20 mouse cellular contexts compared by ENCODE assay signal in genomic region chr12:112430104-112430846, GRCm38 (mm10). TPM values are rescaled to one million over a fixed set of nuclear protein-coding genes. Genes with fewer than 3 reads are reported as not detected.
DNase-seq lines count a peak whose midpoint lies in the region; ATAC-seq and TF ChIP-seq lines count a peak whose summit lies in the region.
"Had no signal": no experiment of that assay in that cellular context is flagged by ENCODE, and none has a peak within 500 bp of the region (broad histone marks: within the 10 kb centered on the region; RNA-seq: fewer than 3 reads in every experiment).

No protein-coding gene starts in this region.

- peak overlapping the region; percentile 21; the same call in 1 of the 2 replicates for H3K27ac ChIP-seq in forebrain, embryonic 15.5 days (replicated peaks)
- no peak overlapping the region for H3K27ac ChIP-seq in forebrain, embryonic 14.5 days (ENCODE audit: low read depth, low read length)
- 0 out of 2 replicates have a peak overlapping the region, but pooled peaks have one; percentile 12 for H3K27ac ChIP-seq in midbrain, embryonic 15.5 days
- no peak overlapping the region for H3K27ac ChIP-seq in midbrain, postnatal 0 days (ENCODE audit: low read depth, low read length)
- H3K27ac ChIP-seq in embryonic facial prominence, embryonic 10.5 days (replicated peaks): peak overlapping the region; percentile 73
- H3K27ac ChIP-seq: heart, embryonic 13.5 days; liver, embryonic 12.5 days had no signal

- H3K27me3 ChIP-seq in forebrain, embryonic 15.5 days: no peaks in the 10 kb centered on the region
- no peaks in the 10 kb centered on the region for H3K27me3 ChIP-seq in forebrain, embryonic 14.5 days (replicated peaks; ENCODE audit: control insufficient read depth, insufficient read depth, low read length)
- no peaks in the 10 kb centered on the region for H3K27me3 ChIP-seq in midbrain, embryonic 15.5 days (replicated peaks)
- no peaks in the 10 kb centered on the region for H3K27me3 ChIP-seq in midbrain, postnatal 0 days (ENCODE audit: insufficient read depth, low read length)
- peaks cover 6% of the 10 kb centered on the region for H3K27me3 ChIP-seq in embryonic facial prominence, embryonic 10.5 days (replicated peaks; ENCODE audit: low read depth, poor library complexity, severe bottlenecking)
- H3K27me3 ChIP-seq: liver, embryonic 12.5 days had no signal

- H3K4me3 ChIP-seq in forebrain, embryonic 15.5 days: no peak overlapping the region
- no peak overlapping the region for H3K4me3 ChIP-seq in forebrain, embryonic 14.5 days (ENCODE audit: low read depth, low read length)
- no peak overlapping the region for H3K4me3 ChIP-seq in midbrain, embryonic 15.5 days
- no peak overlapping the region for H3K4me3 ChIP-seq in midbrain, postnatal 0 days (ENCODE audit: low read depth, low read length)
- H3K4me3 ChIP-seq in embryonic facial prominence, embryonic 10.5 days: no peak overlapping the region
- H3K4me3 ChIP-seq: heart, embryonic 13.5 days; liver, embryonic 12.5 days had no signal

- TF ChIP-seq CTCF in midbrain, postnatal 0 days (IDR thresholded peaks at IDR 0.05): no peak

- no peaks in the 10 kb centered on the region for H3K9me3 ChIP-seq in forebrain, embryonic 15.5 days
- no peaks in the 10 kb centered on the region for H3K9me3 ChIP-seq in forebrain, embryonic 14.5 days (replicated peaks; ENCODE audit: control insufficient read depth, low read length)
- no peaks in the 10 kb centered on the region for H3K9me3 ChIP-seq in midbrain, embryonic 15.5 days
- no peaks in the 10 kb centered on the region for H3K9me3 ChIP-seq in midbrain, postnatal 0 days (ENCODE audit: low read length)
- H3K9me3 ChIP-seq in embryonic facial prominence, embryonic 10.5 days: no peaks in the 10 kb centered on the region
- H3K9me3 ChIP-seq: heart, embryonic 13.5 days; liver, embryonic 12.5 days had no signal

- H3K4me2 ChIP-seq in forebrain, embryonic 15.5 days (replicated peaks): no peak overlapping the region
- H3K4me2 ChIP-seq in forebrain, embryonic 14.5 days (ENCODE audit: low read length): no peak overlapping the region
- no peak overlapping the region for H3K4me2 ChIP-seq in midbrain, embryonic 15.5 days
- H3K4me2 ChIP-seq in midbrain, postnatal 0 days (ENCODE audit: low read depth, low read length, poor library complexity, severe bottlenecking): no peak overlapping the region
- H3K4me2 ChIP-seq: heart, embryonic 13.5 days; liver, embryonic 12.5 days; lung, embryonic 14.5 days had no signal

- H3K4me1 ChIP-seq in forebrain, embryonic 15.5 days: peaks cover 28% of the 10 kb centered on the region
- peaks cover 15% of the 10 kb centered on the region for H3K4me1 ChIP-seq in forebrain, embryonic 14.5 days (ENCODE audit: control insufficient read depth, insufficient read depth, low read length)
- H3K4me1 ChIP-seq in midbrain, embryonic 15.5 days: peaks cover 24% of the 10 kb centered on the region
- peaks cover 5% of the 10 kb centered on the region; the same call in 1 of the 2 replicates for H3K4me1 ChIP-seq in midbrain, postnatal 0 days (ENCODE audit: insufficient read depth, low read length)
- H3K4me1 ChIP-seq in embryonic facial prominence, embryonic 10.5 days: peaks cover 73% of the 10 kb centered on the region
- H3K4me1 ChIP-seq: heart, embryonic 13.5 days; liver, embryonic 12.5 days had no signal

- no peak for ATAC-seq in forebrain, embryonic 15.5 days (replicated peaks)
- no peak for ATAC-seq in forebrain, embryonic 14.5 days
- no peak for ATAC-seq in midbrain, embryonic 15.5 days (replicated peaks)
- no peak for ATAC-seq in midbrain, postnatal 0 days (ENCODE audit: low FRiP score)
- ATAC-seq: hindbrain, embryonic 16.5 days; intestine, postnatal 0 days; liver, embryonic 12.5 days had no signal

- no peaks in the 10 kb centered on the region for H3K36me3 ChIP-seq in forebrain, embryonic 15.5 days
- H3K36me3 ChIP-seq in forebrain, embryonic 14.5 days (ENCODE audit: control insufficient read depth, insufficient read depth, low read length): no peaks in the 10 kb centered on the region
- no peaks in the 10 kb centered on the region for H3K36me3 ChIP-seq in midbrain, embryonic 15.5 days (replicated peaks)
- H3K36me3 ChIP-seq in midbrain, postnatal 0 days (ENCODE audit: insufficient read depth, low read length): no peaks in the 10 kb centered on the region
- H3K36me3 ChIP-seq in embryonic facial prominence, embryonic 10.5 days (replicated peaks): no peaks in the 10 kb centered on the region
- H3K36me3 ChIP-seq: heart, embryonic 13.5 days; liver, embryonic 12.5 days had no signal

- intact Hi-C loops in heart, postnatal 10 days (cut with DNase I): no loop called here
- intact Hi-C loops in left cerebral cortex, postnatal 14 days (cut with DNase I): no loop called here

- WGBS in forebrain, embryonic 15.5 days: 68% methylated on average over 22 of the region's 22 CpGs
- 77% methylated on average over 22 of the region's 22 CpGs for WGBS in forebrain, embryonic 14.5 days
- WGBS in midbrain, embryonic 15.5 days: 69% methylated on average over 22 of the region's 22 CpGs
- WGBS in midbrain, postnatal 0 days: 64% methylated on average over 22 of the region's 22 CpGs
- WGBS in embryonic facial prominence, embryonic 10.5 days: 54% methylated on average over 22 of the region's 22 CpGs

- DNase-seq in forebrain, embryonic 14.5 days (ENCODE audit: low spot score): no peak
- DNase-seq in midbrain, postnatal 0 days (ENCODE audit: low spot score): no peak
- peak; percentile 55 for DNase-seq in embryonic facial prominence, embryonic 10.5 days (ENCODE audit: low spot score)
- peak; percentile 65 for DNase-seq in mesoderm, embryonic 11.5 days (ENCODE audit: low read depth, low spot score)
- no peak for DNase-seq in heart, postnatal 10 days
- no peak for DNase-seq in left cerebral cortex, postnatal 14 days (ENCODE audit: low spot score in 2 of 2)
- DNase-seq: cerebellum, adult 9-10 months; gastrocnemius, postnatal 14 days; heart, adult 18-20 months; heart, postnatal 36 days; lung, embryonic 14.5 days; thymus, postnatal 25 days had no signal

- H3K9ac ChIP-seq in forebrain, embryonic 15.5 days (replicated peaks): no peak overlapping the region
- no peak overlapping the region for H3K9ac ChIP-seq in forebrain, embryonic 14.5 days (ENCODE audit: low read length)
- H3K9ac ChIP-seq in midbrain, embryonic 15.5 days: no peak overlapping the region
- H3K9ac ChIP-seq in midbrain, postnatal 0 days (replicated peaks; ENCODE audit: low read length, poor library complexity, severe bottlenecking): no peak overlapping the region
- H3K9ac ChIP-seq: heart, embryonic 13.5 days; liver, embryonic 12.5 days; lung, embryonic 14.5 days had no signal

RNA-seq across cellular contexts. Expression of gene A530016L24Rik, which starts 59.0 kb away (rescaled TPM):
- 0.14 and 0.22 TPM in 2 replicates for polyA plus RNA-seq in forebrain, embryonic 15.5 days (2015; fragmentation: Nextera tagmentation; extraction: Ambion mirVana)
- 0.09 and 0.12 TPM in 2 replicates for polyA plus RNA-seq in forebrain, embryonic 14.5 days (2014; fragmentation: Nextera tagmentation; extraction: Ambion mirVana)
- polyA plus RNA-seq in midbrain, embryonic 15.5 days (2015; fragmentation: Nextera tagmentation; extraction: Ambion mirVana): 0.22 and 0.24 TPM in 2 replicates
- total RNA-seq in midbrain, postnatal 0 days (2014; rRNA removed): 0.05 TPM in 1 of 2 replicates, not detected in the other
- 0.05 TPM in 1 of 2 replicates, not detected in the other for polyA plus RNA-seq in midbrain, postnatal 0 days (2015; fragmentation: Nextera tagmentation; extraction: Ambion mirVana)
- not detected in 2 replicates for polyA plus RNA-seq in embryonic facial prominence, embryonic 10.5 days (2016; fragmentation: Nextera tagmentation; extraction: Ambion mirVana)
- total RNA-seq in heart, postnatal 10 days (2021): 10 to 100 TPM; 16.5 to 18.5 TPM
- under 1 TPM; 0.33 to 0.44 TPM for total RNA-seq in left cerebral cortex, postnatal 14 days (2021)
- total RNA-seq: megakaryocyte, adult 5-6 weeks had no signal
- polyA plus RNA-seq: liver, embryonic 12.5 days; lung, embryonic 14.5 days; neural tube, embryonic 11.5 days had no signal

Comparison
In these comparisons a context has a peak if more than half of its experiments do, and no peak if none do; other contexts are left out.
1. H3K27ac ChIP-seq: peak in forebrain, embryonic 15.5 days (single experiment), midbrain, embryonic 15.5 days (single experiment) and embryonic facial prominence, embryonic 10.5 days (single experiment); none in forebrain, embryonic 14.5 days (single experiment) and midbrain, postnatal 0 days (single experiment).
2. DNase-seq: peak in embryonic facial prominence, embryonic 10.5 days (single experiment) and mesoderm, embryonic 11.5 days (single experiment); none in forebrain, embryonic 14.5 days (single experiment), midbrain, postnatal 0 days (single experiment), heart, postnatal 10 days (0 of 2) and left cerebral cortex, postnatal 14 days (0 of 2).